Mouse (Mus musculus) frontal cortex, adult 2 months (tissue): Measurements from ENCODE around the gene Rcan2. TPM values are rescaled to one million over a fixed set of nuclear protein-coding genes. Genes with fewer than 3 reads are reported as not detected.

Experiments used
- DNase-seq, 2 experiments: peaks; one replicate each; pipeline ENCODE4 v3.0.0; 2022; ENCODE audit warnings: low spot score in 1 of 2; ENCODE audit errors: extremely low spot score in 1 of 2
- polyA plus RNA-seq: library from polyadenylated mRNA; depleted of rRNA; stranded (reverse); fragments of >200 nt; gene quantifications from 2 replicates; pipeline ENCODE4 v1.2.3, GENCODE M21; 2012; rRNA removed

Gene Rcan2
- polyA plus RNA-seq: 114 and 141 TPM in 2 replicates

GRCm38 (mm10) chr17:43801077-43801476 is at the start of gene Rcan2:
Gene Rcan2, plus strand, starts transcription at chr17:43801351.
- DNase-seq: peak; percentile 47 to 79

- DNase-seq: no peak
Measured at GRCm38 (mm10) chr17:43752811-43753210, 48.3 kb upstream of the Rcan2 start.

GRCm38 (mm10) chr17:43754687-43755086 is 46.5 kb upstream of the Rcan2 start:
- no peak for DNase-seq

GRCm38 (mm10) chr17:43758607-43759259 is 42.4 kb upstream of the Rcan2 start:
- no peak for DNase-seq

- no peak for DNase-seq
Measured at GRCm38 (mm10) chr17:43784531-43784930, 16.6 kb upstream of the Rcan2 start.

- no peak for DNase-seq
Measured at GRCm38 (mm10) chr17:43788222-43788621, 12.9 kb upstream of the Rcan2 start.

- DNase-seq: no peak
Measured at GRCm38 (mm10) chr17:43789376-43789775, 11.8 kb upstream of the Rcan2 start.

GRCm38 (mm10) chr17:43791751-43792150 is 9.4 kb upstream of the Rcan2 start:
- DNase-seq: peak in 1 of 2 experiments; percentile 13

GRCm38 (mm10) chr17:43794731-43795280 is 6.3 kb upstream of the Rcan2 start:
- DNase-seq: no peak

- peak in 1 of 2 experiments; percentile 53 for DNase-seq
Measured at GRCm38 (mm10) chr17:43801595-43802373, 633 bp downstream of the Rcan2 start.

GRCm38 (mm10) chr17:43802414-43802813 is 1.3 kb downstream of the Rcan2 start:
- no peak for DNase-seq

- no peak for DNase-seq
Measured at GRCm38 (mm10) chr17:43803111-43803510, 2.0 kb downstream of the Rcan2 start.

GRCm38 (mm10) chr17:43803764-43804163 is 2.6 kb downstream of the Rcan2 start:
- no peak for DNase-seq

- DNase-seq: no peak
Measured at GRCm38 (mm10) chr17:43806841-43807240, 5.7 kb downstream of the Rcan2 start.

- DNase-seq: no peak
Measured at GRCm38 (mm10) chr17:43811453-43811852, 10.3 kb downstream of the Rcan2 start.

- no peak for DNase-seq
Measured at GRCm38 (mm10) chr17:43815376-43815775, 14.2 kb downstream of the Rcan2 start.

- no peak for DNase-seq
Measured at GRCm38 (mm10) chr17:43816480-43816879, 15.3 kb downstream of the Rcan2 start.

GRCm38 (mm10) chr17:43817171-43817570 is 16.0 kb downstream of the Rcan2 start:
- DNase-seq: no peak

GRCm38 (mm10) chr17:43818390-43818789 is 17.2 kb downstream of the Rcan2 start:
- DNase-seq: no peak

GRCm38 (mm10) chr17:43820904-43821303 is 19.8 kb downstream of the Rcan2 start:
- DNase-seq: no peak

GRCm38 (mm10) chr17:43822207-43822606 is 21.1 kb downstream of the Rcan2 start:
- no peak for DNase-seq

- no peak for DNase-seq
Measured at GRCm38 (mm10) chr17:43822630-43823029, 21.5 kb downstream of the Rcan2 start.
